Mouse (Mus musculus) embryonic facial prominence, embryonic 14.5 days (tissue): Measurements from ENCODE around the gene Ecm2. TPM values are rescaled to one million over a fixed set of nuclear protein-coding genes. Genes with fewer than 3 reads are reported as not detected.
A peak's percentile ranks its signal among the peaks of the same experiment; 100 is the strongest.

Experiments used
- ATAC-seq: fragments of 200-750 bp; cut with Nextera tagmentation; 2 replicates; pipeline ENCODE4 v1.8.0; 2017; ENCODE audit warnings: low read depth, moderate number of reproducible peaks, moderate TSS enrichment
- DNase-seq: peaks from one replicate; pipeline ENCODE4 v3.0.0-alpha.2; 2015; ENCODE audit warnings: low spot score
- H3K27ac ChIP-seq: fragments of 300-500 bp; sonication (generic); replicated peaks from 2 replicates; pipeline ENCODE4 v1.5.1; 2014; ENCODE audit warnings: low read depth, mild to moderate bottlenecking, low read length, moderate library complexity
- H3K27me3 ChIP-seq: fragments of 300-500 bp; sonication (generic); replicated peaks from 2 replicates; pipeline ENCODE4 v1.6.1; 2014; ENCODE audit warnings: low read length; ENCODE audit not compliant: control insufficient read depth, insufficient read depth
- H3K36me3 ChIP-seq: fragments of 300-500 bp; sonication (generic); 2 replicates; pipeline ENCODE4 v1.6.1; 2014; ENCODE audit warnings: low read length, mixed read lengths; ENCODE audit not compliant: control insufficient read depth, insufficient read depth
- H3K4me1 ChIP-seq: fragments of 300-500 bp; sonication (generic); 2 replicates; pipeline ENCODE4 v1.6.1; 2014; ENCODE audit warnings: antibody characterized with exemption, low read length; ENCODE audit not compliant: control insufficient read depth, insufficient read depth
- H3K4me2 ChIP-seq: fragments of 300-500 bp; sonication (generic); 2 replicates; pipeline ENCODE4 v1.6.1; 2014; ENCODE audit warnings: low read depth, mild to moderate bottlenecking, low read length, moderate library complexity, mixed read lengths
- H3K4me3 ChIP-seq: fragments of 300-500 bp; sonication (generic); 2 replicates; pipeline ENCODE4 v1.5.1; 2014; ENCODE audit warnings: low read depth, mild to moderate bottlenecking, low read length
- H3K9ac ChIP-seq: fragments of 300-500 bp; sonication (generic); 2 replicates; pipeline ENCODE4 v1.6.1; 2014; ENCODE audit warnings: low read depth, mild to moderate bottlenecking, low read length, moderate library complexity, mixed read lengths
- H3K9me3 ChIP-seq: fragments of 300-500 bp; sonication (generic); 2 replicates; pipeline ENCODE4 v1.6.1; 2016; ENCODE audit warnings: low read length; ENCODE audit not compliant: control insufficient read depth
- WGBS: fragments of 180-500 bp; shearing (Covaris S2); extraction: QIAGEN DNeasy Blood & Tissue Kit; methylation state at CpG from one replicate; pipeline ENCODE4 v1.1.7; 2014; 5-methylcytosine and 5-hydroxymethylcytosine counted together
- polyA plus RNA-seq: library from polyadenylated mRNA; unstranded; fragments of >200 nt; fragmentation: Nextera tagmentation; extraction: Ambion mirVana; gene quantifications from 2 replicates; pipeline ENCODE4 v1.2.1, GENCODE M21; 2014

Gene Ecm2
- polyA plus RNA-seq, 1 experiment from 2014 or later: 1.7 TPM

DNA sequence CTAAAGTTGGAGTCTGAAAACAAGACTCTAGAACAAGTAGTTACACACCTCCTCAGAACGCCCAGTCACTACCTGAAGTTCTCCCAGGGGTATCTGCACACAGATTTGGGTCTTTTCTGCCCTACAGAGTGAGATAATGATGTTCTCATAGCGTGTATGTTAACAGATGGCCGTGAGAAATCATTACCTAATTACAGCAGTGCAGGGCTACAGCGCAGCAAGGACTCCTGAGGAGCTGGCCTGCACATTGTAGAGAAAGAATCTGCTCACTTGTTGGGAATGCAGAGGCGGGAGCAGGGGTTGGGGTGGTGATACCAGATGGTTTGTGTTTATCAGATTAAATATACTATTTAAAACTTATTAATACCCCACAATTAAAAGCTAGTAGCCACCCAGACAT lies 24.1 kb upstream of the Ecm2 start:
- ATAC-seq (peak; percentile 60; the same call in 1 of the 2 replicates), DNase-seq (peak; percentile 67)
- WGBS: 40% methylated on average over 5 of the region's 5 CpGs
- Histone ChIP-seq H3K4me2 (peak overlapping the region; percentile 12; the same call in 1 of the 2 replicates), H3K27ac (peak overlapping the region; percentile 95), H3K36me3 (no peaks in the 10 kb centered on the region), H3K4me1 (peaks cover 33% of the 10 kb centered on the region), H3K4me3 (no peak overlapping the region), H3K27me3 (no peaks in the 10 kb centered on the region), H3K9me3 (no peaks in the 10 kb centered on the region), H3K9ac (peak overlapping the region; percentile 49; the same call in 1 of the 2 replicates)

DNA sequence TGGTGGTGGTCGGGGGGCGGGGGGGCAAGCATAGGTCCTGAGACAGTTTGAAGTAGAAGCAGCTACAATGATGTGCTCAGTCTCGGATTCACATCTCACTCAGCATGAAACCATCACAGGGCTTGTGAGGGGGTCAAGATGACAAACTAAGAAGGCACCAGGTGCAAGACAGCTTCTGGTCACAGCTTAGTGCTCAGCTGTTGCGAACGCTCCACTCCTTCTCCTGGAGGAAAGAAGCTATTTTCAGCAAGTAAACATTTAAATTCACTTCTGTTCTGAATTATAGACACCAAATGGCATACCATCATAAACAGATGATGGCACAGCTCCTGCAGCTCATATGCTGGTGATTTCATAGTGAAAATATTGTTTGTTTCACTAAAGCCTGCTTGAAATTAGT lies 19.2 kb upstream of the Ecm2 start:
- Histone ChIP-seq H3K27ac (peak overlapping the region; percentile 84), H3K4me2 (no peak overlapping the region)

DNA sequence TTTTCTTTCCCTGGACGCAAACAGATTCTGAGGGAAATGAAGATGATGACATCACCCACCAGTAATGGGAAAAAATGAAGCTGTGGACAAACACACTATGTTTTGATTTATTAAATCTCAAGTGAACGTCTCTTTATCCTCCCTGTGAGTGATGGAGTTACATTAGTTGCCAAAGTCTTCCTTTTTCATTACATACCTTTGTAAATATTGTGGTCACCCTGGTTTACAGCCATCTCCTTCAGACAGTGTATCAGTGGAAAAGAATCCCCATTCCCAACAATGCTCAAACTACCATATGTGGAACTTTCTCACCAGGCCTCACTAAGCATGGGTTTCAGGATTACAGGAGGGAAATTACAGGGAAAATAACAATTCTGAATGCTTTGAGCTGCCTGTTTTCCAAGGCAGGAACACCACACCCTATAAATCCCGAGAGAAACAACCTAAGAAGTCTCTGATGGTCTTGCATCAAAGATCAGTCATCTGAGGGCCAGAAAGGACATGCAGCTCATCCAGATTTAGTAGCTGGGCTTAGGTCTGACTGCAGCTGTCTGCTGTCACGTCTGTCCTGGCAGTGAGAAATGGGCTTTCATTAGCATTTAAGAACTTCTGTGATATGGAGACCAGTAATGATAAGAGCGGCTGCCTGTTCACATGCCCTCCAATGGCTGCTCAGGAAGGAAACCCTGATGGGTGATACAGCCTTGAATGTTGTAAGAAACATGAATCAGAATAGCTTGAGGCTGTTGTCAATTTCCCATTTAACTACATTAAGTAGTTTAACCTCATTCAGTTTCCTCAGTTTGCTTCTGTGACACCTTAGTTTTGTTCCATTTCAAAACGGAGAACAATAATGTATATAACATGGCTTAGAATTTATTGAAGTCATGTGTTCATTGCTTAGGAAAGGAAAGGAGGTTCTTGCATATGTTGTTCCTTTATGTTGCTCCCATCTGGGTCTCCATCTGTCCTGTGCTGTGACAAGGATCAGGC lies 11.9 kb upstream of the Ecm2 start, which contains the start of gene Tes3-ps:
Gene Tes3-ps (plus strand): TSS at position 943 of the 993 bp plus-strand sequence.
- peak within 1 kb of the TSS; percentile 28; the same call in 1 of the 2 replicates for H3K27ac ChIP-seq
- DNase-seq (peak; percentile 43), ATAC-seq (peak; percentile 33; the same call in 1 of the 2 replicates)
- H3K9ac ChIP-seq: no peak within 1 kb of the TSS
- 60% methylated on average over 6 of the region's 6 CpGs for WGBS
- peaks cover 4% of the 10 kb centered on the region; the same call in 1 of the 2 replicates for H3K4me1 ChIP-seq
- H3K4me3 ChIP-seq: no peak within 1 kb of the TSS
- H3K36me3 ChIP-seq: no peaks in the 10 kb centered on the region
- no peaks in the 10 kb centered on the region for H3K27me3 ChIP-seq
- no peak within 1 kb of the TSS for H3K4me2 ChIP-seq
- no peaks in the 10 kb centered on the region for H3K9me3 ChIP-seq

More for the DNA sequence above, 19.2 kb upstream of the Ecm2 start:
- Histone ChIP-seq H3K4me3 (no peak overlapping the region), H3K9me3 (no peaks in the 10 kb centered on the region), H3K36me3 (no peaks in the 10 kb centered on the region), H3K9ac (no peak overlapping the region), H3K27me3 (no peaks in the 10 kb centered on the region), H3K4me1 (peaks cover 24% of the 10 kb centered on the region)
- DNase-seq (peak; percentile 81), ATAC-seq (peak; percentile 55; the same call in 1 of the 2 replicates)
- 57% methylated on average over 5 of the region's 5 CpGs for WGBS

DNA sequence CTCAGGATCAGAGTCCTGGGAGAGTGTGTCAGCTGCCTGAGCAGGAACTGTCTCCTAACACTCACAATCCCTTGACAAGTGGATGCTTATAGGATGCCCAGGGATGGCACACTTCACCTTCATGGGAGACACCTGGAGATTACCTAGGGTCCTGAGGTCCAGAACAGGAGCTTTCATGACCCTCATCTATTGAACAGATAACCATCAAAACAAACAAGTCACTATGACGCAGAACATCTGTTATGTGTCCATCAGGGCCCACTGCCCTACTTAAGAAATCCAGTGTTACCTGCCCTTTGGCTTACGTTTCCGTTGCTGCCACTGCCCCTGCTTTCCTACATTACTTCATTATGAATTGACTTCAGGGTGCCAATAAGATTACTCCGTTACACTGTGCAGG lies 1.2 kb downstream of the Ecm2 start:
- H3K4me3 ChIP-seq: no peak overlapping the region
- peaks cover 4% of the 10 kb centered on the region; the same call in 1 of the 2 replicates for H3K4me1 ChIP-seq
- ATAC-seq (no peak), DNase-seq (no peak)
- no peaks in the 10 kb centered on the region for H3K27me3 ChIP-seq
- H3K27ac ChIP-seq: no peak overlapping the region
- 74% methylated on average over 4 of the region's 4 CpGs for WGBS
- no peak overlapping the region for H3K4me2 ChIP-seq
- H3K9me3 ChIP-seq: no peaks in the 10 kb centered on the region
- no peak overlapping the region for H3K9ac ChIP-seq
- H3K36me3 ChIP-seq: no peaks in the 10 kb centered on the region

DNA sequence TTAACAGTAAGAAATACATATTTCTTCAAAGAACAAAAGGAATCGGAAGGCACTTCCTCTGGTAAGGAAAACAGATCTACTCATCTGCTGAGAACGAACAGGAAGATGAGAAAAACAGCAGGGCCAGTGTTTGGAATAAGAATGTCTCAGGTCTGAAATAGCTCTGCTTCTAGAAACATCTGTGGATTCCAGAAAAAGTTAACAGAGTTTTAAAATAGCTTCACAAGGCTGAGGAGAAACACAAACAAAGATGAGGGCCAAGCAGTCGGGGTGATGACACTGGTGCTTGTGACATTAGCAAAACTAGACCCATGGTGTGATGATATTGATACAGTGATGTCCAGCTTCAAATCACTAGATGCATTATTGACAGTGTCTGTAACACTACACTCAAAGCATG lies 2.6 kb downstream of the Ecm2 start:
- Histone ChIP-seq H3K9me3 (no peaks in the 10 kb centered on the region), H3K27ac (no peak overlapping the region; the same call in 1 of the 2 replicates), H3K4me2 (no peak overlapping the region), H3K36me3 (no peaks in the 10 kb centered on the region), H3K4me3 (no peak overlapping the region), H3K4me1 (peaks cover 4% of the 10 kb centered on the region; the same call in 1 of the 2 replicates), H3K27me3 (no peaks in the 10 kb centered on the region), H3K9ac (no peak overlapping the region)
- 54% methylated on average over 3 of the region's 3 CpGs for WGBS
- ATAC-seq: no peak
- peak; percentile 24 for DNase-seq

DNA sequence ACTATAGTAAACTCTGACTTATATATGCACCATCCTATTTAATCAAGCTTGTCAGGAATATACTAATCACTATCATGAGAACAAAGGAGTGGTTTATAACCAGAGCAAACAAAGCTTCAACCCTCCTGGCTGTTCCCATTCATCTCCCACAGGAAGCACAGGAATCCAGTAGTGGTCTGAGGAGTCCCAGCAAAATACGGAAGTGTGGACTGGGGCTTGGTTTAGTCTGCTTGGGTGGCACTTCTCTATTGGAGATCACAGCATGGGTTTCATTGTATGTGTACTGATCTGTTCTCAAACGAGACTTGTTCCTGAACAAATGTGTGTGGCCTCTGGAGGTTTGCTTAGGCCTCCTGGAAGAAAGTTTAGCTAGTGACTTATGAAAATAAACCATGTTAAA lies 14.2 kb downstream of the Ecm2 start:
- H3K36me3 ChIP-seq: no peaks in the 10 kb centered on the region
- no peak overlapping the region for H3K4me3 ChIP-seq
- 33% methylated on average over 2 of the region's 2 CpGs for WGBS
- no peak overlapping the region for H3K4me2 ChIP-seq
- H3K27me3 ChIP-seq: no peaks in the 10 kb centered on the region
- no peak overlapping the region for H3K9ac ChIP-seq
- peaks cover 4% of the 10 kb centered on the region for H3K4me1 ChIP-seq
- H3K27ac ChIP-seq: no peak overlapping the region
- no peaks in the 10 kb centered on the region for H3K9me3 ChIP-seq
- no peak for ATAC-seq
- DNase-seq: no peak

DNA sequence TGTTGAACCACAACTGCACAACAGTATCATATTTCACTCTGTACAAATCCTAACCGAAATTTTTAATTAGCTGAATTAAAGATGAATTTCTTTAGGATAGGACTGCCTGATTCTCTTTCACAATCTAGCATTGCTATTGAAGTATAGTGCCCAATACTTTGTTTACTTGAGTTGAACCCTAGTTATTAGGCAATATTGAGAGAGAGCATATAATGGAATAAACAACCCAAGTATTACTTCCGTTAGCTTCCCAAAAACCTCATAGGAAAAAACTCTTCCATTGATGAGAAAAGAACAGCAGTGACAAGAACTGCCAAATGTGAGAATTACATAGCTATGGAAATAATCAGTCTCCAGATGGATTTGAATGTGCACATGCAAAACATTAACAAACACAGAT lies 21.6 kb downstream of the Ecm2 start:
- Histone ChIP-seq H3K4me1 (no peaks in the 10 kb centered on the region), H3K27ac (0 out of 2 replicates have a peak overlapping the region, but pooled peaks have one; percentile 10), H3K9ac (no peak overlapping the region), H3K27me3 (no peaks in the 10 kb centered on the region), H3K9me3 (no peaks in the 10 kb centered on the region), H3K36me3 (no peaks in the 10 kb centered on the region), H3K4me3 (no peak overlapping the region), H3K4me2 (no peak overlapping the region)
- WGBS: 52% methylated on average over 2 of the region's 2 CpGs
- ATAC-seq (no peak), DNase-seq (no peak)

DNA sequence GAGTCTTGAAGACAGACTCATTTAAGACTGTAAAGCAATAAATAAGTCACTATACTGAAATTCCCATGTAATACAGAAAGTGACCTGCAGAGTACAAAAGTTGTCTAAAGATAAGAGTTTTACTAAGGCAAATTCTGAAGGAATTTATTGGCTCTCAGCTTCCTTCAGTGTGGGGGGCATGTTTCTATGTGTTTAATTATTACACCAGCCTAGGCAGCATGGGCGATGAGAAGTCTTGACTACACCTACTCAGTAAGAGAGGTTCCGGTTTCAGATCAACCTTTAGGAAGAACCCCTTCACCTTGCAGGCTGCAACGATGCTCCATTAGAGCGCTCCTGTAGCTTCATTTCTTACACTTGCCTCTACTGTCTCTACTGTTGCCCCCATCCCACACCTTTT lies 26.0 kb downstream of the Ecm2 start:
- Histone ChIP-seq H3K4me2 (no peak overlapping the region), H3K9me3 (no peaks in the 10 kb centered on the region), H3K9ac (no peak overlapping the region), H3K27me3 (no peaks in the 10 kb centered on the region), H3K4me3 (no peak overlapping the region), H3K27ac (no peak overlapping the region), H3K36me3 (no peaks in the 10 kb centered on the region), H3K4me1 (no peaks in the 10 kb centered on the region)
- no peak for DNase-seq
- WGBS: 92% methylated on average over 4 of the region's 4 CpGs
- ATAC-seq: no peak
